Mouse (Mus musculus) cortical plate, adult 2 months (tissue): ENCODE results near the gene Atp6v1c2.

Experiments used
- CTCF ChIP-seq: fragments of 200-500 bp; IDR thresholded peaks from 2 replicates; pipeline ENCODE4 v1.5.1; 2011; ENCODE audit warnings: mild to moderate bottlenecking, control low read depth, low read length; ENCODE audit not compliant: insufficient read depth; ENCODE audit errors: extremely low read depth
- POLR2A ChIP-seq: fragments of 200-500 bp; IDR thresholded peaks from 2 replicates; pipeline ENCODE4 v1.6.1; 2011; ENCODE audit warnings: mild to moderate bottlenecking, low read length, control low read depth; ENCODE audit not compliant: insufficient read depth; ENCODE audit errors: extremely low read depth

DNA sequence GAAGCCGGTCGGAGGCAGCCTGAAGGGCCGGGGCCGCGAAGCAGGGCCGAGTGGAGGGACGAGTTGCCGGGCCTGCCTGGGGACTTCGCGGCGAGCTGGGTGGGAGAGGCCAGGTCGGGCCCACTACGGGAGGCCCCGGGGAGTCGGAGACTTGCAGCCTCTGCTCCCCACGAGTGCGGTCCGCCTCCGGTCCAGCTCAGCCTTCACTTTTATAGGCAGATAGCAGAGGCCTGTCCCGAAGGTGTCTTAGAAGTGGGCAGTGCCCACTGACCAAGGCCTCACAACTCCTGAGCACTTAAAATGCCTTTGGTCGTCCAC is 62.5 kb downstream of the Atp6v1c2 start:
- no peak for TF ChIP-seq CTCF
- no peak for TF ChIP-seq POLR2A
